Mouse (Mus musculus): ENCODE measurements at regions not wholly inside any gene's neighbourhood (a gene's known extent, or its start where the extent isn't known, plus 50 kb on each side); places are given as distances from the start of the nearest gene placed in this dataset.

GRCm38 (mm10) chr6:143571356-143572115 is 404.5 kb downstream of the Etnk1 start:
- H3K9ac ChIP-seq (ENCODE audit: insufficient read depth, low read depth): no peak overlapping the region
- H3K27me3 ChIP-seq (replicated peaks): no peaks in the 10 kb centered on the region
- TF ChIP-seq KAT2A (IDR thresholded peaks at IDR 0.05; ENCODE audit: insufficient replicate concordance, low read length): no peak
- no peak for TF ChIP-seq CTCF (conservative IDR thresholded peaks at IDR 0.05 in 1 of 2, IDR thresholded peaks at IDR 0.05 in 1 of 2; ENCODE audit: low read depth in 2 of 2, low read length in 2 of 2)
- no peak for TF ChIP-seq PAX5 (IDR thresholded peaks at IDR 0.05; ENCODE audit: low read length)
- no peak for TF ChIP-seq ZC3H11A (IDR thresholded peaks at IDR 0.05; ENCODE audit: low read depth, low read length)
- TF ChIP-seq RAD21 (IDR thresholded peaks at IDR 0.05; ENCODE audit: low read depth, low read length): no peak
- TF ChIP-seq CHD1 (IDR thresholded peaks at IDR 0.05; ENCODE audit: low read depth, low read length): no peak
- DNase-seq (ENCODE audit: extremely low read depth): no peak
- dilution Hi-C loops (cut with MboI; ENCODE audit: extremely low pct_ligation_motif_present, extremely low pct_unique_long_range_greater_than_20kb, low sequenced_read_pairs): no loop called here
- no peaks in the 10 kb centered on the region for H3K4me1 ChIP-seq (ENCODE audit: control insufficient read depth in 1 of 2, insufficient read depth in 2 of 2)
- no peaks in the 10 kb centered on the region for H3K9me3 ChIP-seq (replicated peaks; ENCODE audit: low read length)
- H3K79me2 ChIP-seq (replicated peaks; ENCODE audit: control insufficient read depth, extremely low read depth, insufficient read depth, poor library complexity, severe bottlenecking): no peaks in the 10 kb centered on the region
- no peak overlapping the region for H3K4me2 ChIP-seq (ENCODE audit: insufficient read depth, low read depth, poor library complexity, severe bottlenecking)
- no peak overlapping the region for H3K4me3 ChIP-seq (replicated peaks in 1 of 3; ENCODE audit: low read depth in 2 of 3, low read length in 2 of 3, poor library complexity in 1 of 3)
- H3K36me3 ChIP-seq (replicated peaks in 1 of 2; ENCODE audit: control insufficient read depth in 1 of 2, insufficient read depth in 1 of 2, low read length in 1 of 2): no peaks in the 10 kb centered on the region
- H3K27ac ChIP-seq (ENCODE audit: insufficient read depth, low read depth): no peak overlapping the region
- in situ Hi-C loops (cut with MboI; ENCODE audit: low pct_ligation_motif_present, low pct_unique_long_range_greater_than_20kb, low sequenced_read_pairs): no loop called here

DNA sequence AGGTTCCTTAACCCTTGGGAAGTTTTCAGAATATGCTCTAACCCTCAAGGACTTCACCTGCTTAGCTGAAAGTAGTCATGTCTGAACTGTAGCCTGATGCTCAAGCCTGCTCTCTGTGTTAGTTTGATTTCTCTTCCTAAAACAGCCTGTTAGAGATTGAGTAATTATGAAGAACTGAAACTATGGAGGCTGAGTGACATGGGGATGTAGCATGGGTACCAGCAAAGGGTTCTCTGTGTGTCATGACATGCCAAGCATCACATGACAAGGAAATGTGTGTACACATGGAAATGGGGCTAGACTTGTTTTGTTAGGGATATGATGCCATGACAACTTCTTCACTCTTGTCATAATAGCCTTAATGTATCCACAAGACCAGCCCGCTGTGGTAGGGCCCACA is 412.2 kb downstream of the Etnk1 start:
- in situ Hi-C loops (cut with MboI; ENCODE audit: low pct_ligation_motif_present, low pct_unique_long_range_greater_than_20kb, low sequenced_read_pairs): no loop called here
- Histone ChIP-seq H3K4me3 (replicated peaks in 1 of 3; ENCODE audit: low read depth in 2 of 3, low read length in 2 of 3, poor library complexity in 1 of 3) (no peak overlapping the region), H3K27me3 (replicated peaks) (no peaks in the 10 kb centered on the region), H3K27ac (ENCODE audit: insufficient read depth, low read depth) (no peak overlapping the region), H3K4me1 (ENCODE audit: control insufficient read depth in 1 of 2, insufficient read depth in 2 of 2) (no peaks in the 10 kb centered on the region), H3K4me2 (ENCODE audit: insufficient read depth, low read depth, poor library complexity, severe bottlenecking) (no peak overlapping the region), H3K79me2 (replicated peaks; ENCODE audit: control insufficient read depth, extremely low read depth, insufficient read depth, poor library complexity, severe bottlenecking) (no peaks in the 10 kb centered on the region), H3K36me3 (replicated peaks in 1 of 2; ENCODE audit: control insufficient read depth in 1 of 2, insufficient read depth in 1 of 2, low read length in 1 of 2) (no peaks in the 10 kb centered on the region), H3K9ac (ENCODE audit: insufficient read depth, low read depth) (no peak overlapping the region), H3K9me3 (replicated peaks; ENCODE audit: low read length) (no peaks in the 10 kb centered on the region)
- TF ChIP-seq SMC3 (IDR thresholded peaks at IDR 0.05; ENCODE audit: low read depth, low read length) (no peak), ELF1 (IDR thresholded peaks at IDR 0.05; ENCODE audit: low read depth, low read length) (no peak), MAX (IDR thresholded peaks at IDR 0.05; ENCODE audit: low read length) (no peak), MXI1 (IDR thresholded peaks at IDR 0.05; ENCODE audit: low read depth, low read length) (no peak), CHD2 (IDR thresholded peaks at IDR 0.05; ENCODE audit: low read length) (no peak)
- no peak for DNase-seq (ENCODE audit: extremely low read depth)
- dilution Hi-C loops (cut with MboI; ENCODE audit: extremely low pct_ligation_motif_present, extremely low pct_unique_long_range_greater_than_20kb, low sequenced_read_pairs): no loop called here

DNA sequence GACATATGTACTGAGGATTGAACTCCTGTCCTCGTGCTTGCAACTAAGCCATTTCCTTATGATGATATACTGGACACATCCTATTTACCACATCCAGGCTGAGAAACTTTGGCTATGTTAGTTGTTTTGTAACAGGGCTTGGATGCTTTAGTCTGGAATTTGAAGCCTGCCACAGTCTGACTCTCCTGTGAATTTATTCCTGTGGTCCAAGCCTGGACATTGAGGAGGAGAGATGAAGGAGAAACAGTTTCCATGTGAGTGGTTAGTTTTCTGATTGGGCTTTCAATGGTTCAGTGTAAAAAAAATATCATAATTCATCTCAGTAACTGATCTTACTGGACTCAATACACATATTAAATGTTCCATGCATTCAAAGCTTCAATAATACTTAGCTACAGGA is 422.6 kb downstream of the Etnk1 start:
- Histone ChIP-seq H3K9ac (ENCODE audit: insufficient read depth, low read depth) (no peak overlapping the region), H3K9me3 (replicated peaks; ENCODE audit: low read length) (no peaks in the 10 kb centered on the region), H3K79me2 (replicated peaks; ENCODE audit: control insufficient read depth, extremely low read depth, insufficient read depth, poor library complexity, severe bottlenecking) (no peaks in the 10 kb centered on the region), H3K4me1 (ENCODE audit: control insufficient read depth in 1 of 2, insufficient read depth in 2 of 2) (no peaks in the 10 kb centered on the region), H3K36me3 (replicated peaks in 1 of 2; ENCODE audit: control insufficient read depth in 1 of 2, insufficient read depth in 1 of 2, low read length in 1 of 2) (no peaks in the 10 kb centered on the region), H3K27ac (ENCODE audit: insufficient read depth, low read depth) (no peak overlapping the region), H3K4me2 (ENCODE audit: insufficient read depth, low read depth, poor library complexity, severe bottlenecking) (no peak overlapping the region), H3K27me3 (replicated peaks) (no peaks in the 10 kb centered on the region), H3K4me3 (replicated peaks in 1 of 3; ENCODE audit: low read depth in 2 of 3, low read length in 2 of 3, poor library complexity in 1 of 3) (no peak overlapping the region)
- DNase-seq (ENCODE audit: extremely low read depth): no peak
- dilution Hi-C loops (cut with MboI; ENCODE audit: extremely low pct_ligation_motif_present, extremely low pct_unique_long_range_greater_than_20kb, low sequenced_read_pairs) (no loop called here), in situ Hi-C loops (cut with MboI; ENCODE audit: low pct_ligation_motif_present, low pct_unique_long_range_greater_than_20kb, low sequenced_read_pairs) (no loop called here)
- TF ChIP-seq ETS1 (conservative IDR thresholded peaks at IDR 0.05; ENCODE audit: low read depth, low read length) (no peak), TCF12 (IDR thresholded peaks at IDR 0.05; ENCODE audit: low read depth, low read length) (no peak), USF2 (conservative IDR thresholded peaks at IDR 0.05; ENCODE audit: low read depth, low read length) (no peak), POLR2A (IDR thresholded peaks at IDR 0.05; ENCODE audit: low read depth, low read length) (no peak), JUN (IDR thresholded peaks at IDR 0.05; ENCODE audit: insufficient read depth, low read depth, low read length) (no peak), JUND (conservative IDR thresholded peaks at IDR 0.05; ENCODE audit: low read depth, low read length) (no peak), MAX (IDR thresholded peaks at IDR 0.05; ENCODE audit: low read length) (no peak), SIN3A (IDR thresholded peaks at IDR 0.05; ENCODE audit: low read length) (no peak), CHD1 (IDR thresholded peaks at IDR 0.05; ENCODE audit: low read depth, low read length) (no peak)

All from CH12.LX (cell line).